Mouse (Mus musculus) layer of hippocampus, adult 9-11 months (tissue): ENCODE measurements around the gene Adrm1.

Experiments
- DNase-seq: peaks from one replicate; pipeline ENCODE4 v3.0.0; 2022

Adrm1 gene

GRCm38 (mm10) chr2:180219145-180219943, 48.1 kb downstream of the Adrm1 start:
- no peak for DNase-seq

GRCm38 (mm10) chr2:180220165-180220564, 48.9 kb downstream of the Adrm1 start:
- DNase-seq: no peak

- DNase-seq: no peak
Measured at GRCm38 (mm10) chr2:180221051-180221450, 49.8 kb downstream of the Adrm1 start.

- no peak for DNase-seq
Measured at GRCm38 (mm10) chr2:180222250-180222649, 51.0 kb downstream of the Adrm1 start.

GRCm38 (mm10) chr2:180224647-180225043, 53.4 kb downstream of the Adrm1 start:
- DNase-seq: no peak

- no peak for DNase-seq
Measured at GRCm38 (mm10) chr2:180225044-180225761, 53.9 kb downstream of the Adrm1 start.
